Mouse (Mus musculus) cerebellum, postnatal 14 days (tissue): ENCODE measurements at regions not wholly inside any gene's neighbourhood (a gene's known extent, or its start where the extent isn't known, plus 50 kb on each side); places are given as distances from the start of the nearest gene placed in this dataset.
A peak's percentile ranks its signal among the peaks of the same experiment; 100 is the strongest.

Source experiments
- DNase-seq, 2 experiments: peaks; one replicate each; pipeline ENCODE4 v3.0.0; 2021; ENCODE audit warnings: mixed read lengths in 2 of 2

DNA sequence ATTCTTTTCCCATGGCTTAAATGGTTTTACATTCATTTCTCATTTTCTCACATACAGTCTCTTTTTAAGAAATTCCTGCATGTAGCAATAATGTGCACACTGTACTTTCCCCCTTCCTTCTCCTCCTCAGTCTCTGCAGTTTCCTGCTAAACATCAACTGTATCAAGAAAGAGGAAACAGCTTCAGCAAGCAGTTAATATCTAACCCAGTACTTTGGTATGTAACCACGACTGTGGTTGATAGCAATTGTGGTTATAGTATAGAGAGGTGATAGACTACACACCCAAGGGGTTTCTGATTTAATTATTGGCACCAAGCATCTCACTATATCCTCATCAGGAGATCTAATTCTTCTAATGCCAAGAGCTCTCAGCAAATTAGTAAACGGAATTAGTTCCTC, 52.8 kb upstream of the Eci2 start:
- DNase-seq = no peak

DNA sequence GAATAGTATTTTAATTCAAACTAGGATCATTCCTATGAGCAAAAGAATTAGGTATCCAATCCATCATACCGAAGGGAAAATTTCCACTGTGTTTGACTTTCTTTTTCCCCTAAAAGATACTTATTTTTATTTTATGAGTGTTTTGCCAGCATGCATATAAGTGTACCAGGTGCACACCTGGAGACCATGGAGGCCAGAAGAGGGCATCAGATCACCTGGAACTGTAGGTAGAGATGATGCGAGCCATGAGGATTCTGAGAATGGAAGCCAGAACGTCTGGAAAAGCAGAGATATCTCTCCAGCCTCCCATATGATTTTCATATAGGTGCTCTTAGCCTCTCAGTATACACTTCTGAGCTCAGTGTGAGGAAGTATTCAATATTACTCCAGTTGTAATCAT, 58.5 kb upstream of the Eci2 start:
- no peak for DNase-seq

DNA sequence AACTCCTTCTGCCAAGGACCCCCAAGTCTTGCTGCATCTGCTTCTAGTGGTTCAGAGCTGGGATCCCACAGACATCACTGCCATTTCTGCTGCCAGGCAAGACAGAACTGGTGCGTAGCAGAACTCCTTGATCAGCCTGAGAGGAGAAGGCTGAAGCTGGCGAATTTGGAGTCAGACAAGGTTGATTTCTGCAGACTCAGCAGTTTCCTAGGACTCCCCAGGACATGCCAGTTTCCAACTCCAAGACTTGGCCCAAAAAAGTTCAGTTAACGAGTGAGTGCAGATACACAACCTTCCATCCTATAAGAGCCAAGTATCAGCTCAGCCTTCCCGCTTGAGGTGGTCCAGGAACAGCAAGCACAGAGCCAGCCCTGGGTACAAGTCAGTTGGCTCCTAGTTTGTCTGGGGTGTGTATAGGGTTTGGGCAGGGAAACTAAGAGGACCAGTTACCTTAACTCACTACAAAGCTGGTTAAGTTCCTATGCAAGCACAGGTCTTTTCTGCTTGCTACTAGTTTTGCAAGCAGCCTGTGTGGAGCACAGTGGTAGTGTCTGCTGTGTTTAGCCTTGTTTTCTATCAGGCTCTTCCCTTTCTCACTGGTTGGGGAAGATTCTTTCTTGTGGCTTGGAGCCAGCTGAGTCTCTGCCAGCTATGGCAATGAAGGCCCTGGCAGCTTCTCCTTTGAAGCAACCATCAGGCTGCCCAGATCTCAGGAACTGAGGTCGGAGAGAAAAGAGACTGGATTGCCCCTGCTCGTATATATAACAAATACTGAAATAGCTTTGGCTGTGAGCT, 60.5 kb upstream of the Eci2 start:
- peak; percentile 88 to 92 for DNase-seq

DNA sequence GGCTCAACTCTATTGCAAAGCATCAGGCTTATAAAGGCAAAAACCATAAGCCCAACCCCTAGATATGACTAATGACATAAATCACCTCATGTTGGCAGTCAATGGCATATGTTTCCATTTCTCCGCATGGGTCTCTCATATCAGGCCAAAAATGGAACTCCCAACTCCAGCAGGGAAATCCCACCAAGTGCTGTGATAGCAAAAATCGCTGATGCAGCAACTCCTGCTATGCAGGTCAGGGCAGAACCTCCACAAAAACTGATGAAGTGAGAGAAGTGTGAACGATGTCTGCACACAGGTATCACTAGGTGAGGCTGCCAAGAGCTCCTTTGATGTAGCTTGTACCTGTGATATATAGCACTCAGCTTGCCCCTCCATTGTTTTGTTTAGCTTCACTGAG, 64.3 kb upstream of the Eci2 start:
- DNase-seq = no peak

DNA sequence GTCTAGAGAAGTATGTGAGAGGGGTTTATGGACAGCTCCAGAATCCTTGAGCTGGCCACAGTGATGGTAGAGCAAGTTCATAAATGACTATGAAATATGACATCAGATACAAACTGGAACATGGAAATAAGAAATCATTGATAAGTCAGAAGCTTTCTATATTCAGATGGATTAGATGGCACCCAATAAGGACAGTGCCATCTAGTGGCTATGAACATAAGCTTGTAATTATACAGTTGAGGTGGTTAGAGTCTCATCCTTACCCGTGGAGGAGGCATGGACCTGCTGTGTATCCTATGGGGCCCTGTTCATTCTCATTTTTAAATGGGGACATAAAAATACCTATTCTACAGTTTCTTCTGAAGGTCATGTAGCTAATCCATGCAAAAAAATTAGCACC, 92.9 kb upstream of the Eci2 start:
- peak in 1 of 2 experiments; percentile 18 for DNase-seq

DNA sequence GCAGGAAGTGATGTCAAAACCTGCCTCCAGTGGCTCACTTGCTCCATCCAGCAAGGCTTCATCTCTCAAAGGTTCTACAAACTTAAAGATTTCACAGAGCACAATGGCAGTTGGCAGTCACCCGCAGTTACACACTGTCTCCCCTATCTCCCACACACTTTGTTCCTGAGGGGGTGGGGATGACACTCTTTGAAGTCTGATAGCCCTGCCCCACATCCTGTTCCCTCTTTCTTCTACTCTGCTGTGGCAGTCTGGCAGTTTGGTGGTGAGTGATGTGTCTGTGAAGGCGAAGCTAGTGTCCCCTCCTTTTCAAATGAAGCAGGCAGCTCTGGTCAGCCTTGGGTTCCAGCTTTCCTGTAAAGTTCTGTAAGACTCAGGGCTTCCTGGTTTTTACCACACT, 102.6 kb upstream of the Eci2 start:
- no peak for DNase-seq

DNA sequence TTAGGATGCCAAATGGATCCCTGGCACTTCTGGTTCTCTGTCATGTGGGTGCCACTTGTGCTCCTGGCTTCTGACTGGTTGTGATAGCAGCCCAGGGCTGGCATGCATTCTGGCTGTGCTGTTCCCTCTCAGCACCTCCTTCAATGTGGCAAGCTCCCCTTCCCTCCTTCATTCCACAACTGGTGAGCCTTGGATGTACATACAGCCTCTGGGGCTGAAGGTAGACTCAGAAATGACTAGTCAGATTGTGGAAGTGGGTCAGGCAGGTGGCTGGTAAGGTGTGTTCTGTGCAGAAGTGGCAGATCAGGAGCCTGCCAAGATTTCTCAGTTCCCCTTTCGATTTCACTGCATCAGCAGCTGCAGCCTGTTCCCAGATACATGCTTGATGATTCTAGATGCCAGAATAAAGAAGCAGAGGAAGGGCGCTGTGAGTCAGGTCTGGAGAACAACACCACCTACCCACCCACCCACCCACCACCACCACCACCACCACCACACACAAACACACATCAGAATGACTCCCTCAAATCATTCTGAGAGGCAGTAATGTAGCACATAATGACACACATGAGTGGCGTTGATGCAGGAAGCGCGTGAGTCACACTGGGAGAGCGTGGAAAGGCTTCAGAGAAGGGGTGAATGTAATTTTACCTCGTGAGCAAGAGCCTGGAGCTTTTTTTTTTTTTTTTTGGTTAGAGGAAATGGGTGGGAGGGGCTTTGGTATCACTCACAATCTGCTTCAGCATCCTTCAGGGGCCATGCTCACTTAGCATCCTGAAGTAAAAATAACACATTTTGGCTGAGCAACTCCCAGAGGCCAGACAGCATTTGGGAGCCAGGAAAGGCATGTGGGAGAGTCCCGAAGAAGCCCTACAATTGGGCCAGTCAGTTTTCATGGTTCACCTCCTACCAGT, 104.6 kb upstream of the Eci2 start:
- DNase-seq = peak; percentile 3 to 6

DNA sequence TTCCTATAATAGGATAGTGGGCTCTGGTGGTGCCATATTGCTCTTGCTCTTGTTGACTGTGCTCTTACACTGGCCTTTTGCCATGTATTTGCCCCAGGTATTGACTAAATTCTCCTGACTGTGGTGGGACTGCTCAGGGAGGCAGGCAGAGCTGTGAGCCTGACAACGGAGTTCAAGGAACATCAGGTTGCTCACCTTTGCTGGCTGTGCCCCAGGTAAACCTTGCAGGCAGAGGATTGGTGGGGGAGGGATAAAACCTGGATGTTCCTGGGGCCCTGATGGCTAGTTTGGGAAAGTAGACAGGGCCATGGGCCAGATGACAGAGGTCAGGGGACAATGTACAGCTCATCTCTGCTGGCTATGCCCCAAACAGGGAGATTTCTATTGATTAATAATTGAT, 124.7 kb upstream of the Eci2 start:
- DNase-seq = no peak

DNA sequence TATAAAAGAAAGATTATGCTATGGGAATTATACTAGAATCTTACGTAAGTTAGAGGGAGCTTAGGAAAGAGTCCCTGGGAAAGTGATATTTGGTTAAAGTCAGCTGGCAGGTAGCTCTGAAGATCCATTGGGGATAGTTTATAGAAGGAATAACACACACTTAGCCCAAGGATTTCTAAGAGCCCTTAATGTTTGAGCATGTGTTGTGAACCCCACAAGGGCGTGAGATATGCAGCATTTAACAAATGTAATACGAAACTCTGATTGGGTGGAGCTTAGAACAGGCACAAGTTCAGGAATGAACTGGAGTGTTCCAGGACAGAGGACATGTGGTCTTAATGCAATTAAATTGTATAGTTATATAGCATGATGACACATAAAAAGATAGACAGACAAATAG, 132.6 kb upstream of the Eci2 start:
- DNase-seq = no peak

DNA sequence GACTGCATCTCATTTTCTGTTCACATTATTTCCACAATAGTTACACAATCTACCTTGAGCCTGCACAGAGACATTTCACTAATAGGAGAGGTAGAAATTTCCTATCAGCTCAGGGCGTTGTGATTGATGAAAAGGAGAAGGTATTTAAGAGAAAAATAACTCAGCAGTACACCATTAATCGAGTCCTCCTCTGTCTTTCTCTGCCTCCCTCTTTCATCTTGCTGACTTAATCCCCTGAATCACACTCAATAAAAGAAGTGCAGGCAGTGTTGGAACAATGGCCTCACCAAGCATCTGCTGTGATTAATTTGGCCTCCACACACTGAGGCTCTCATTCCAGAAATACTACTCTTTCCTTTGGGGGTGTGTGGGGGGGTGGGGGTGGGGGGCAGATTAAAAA, 133.9 kb upstream of the Eci2 start:
- no peak for DNase-seq

DNA sequence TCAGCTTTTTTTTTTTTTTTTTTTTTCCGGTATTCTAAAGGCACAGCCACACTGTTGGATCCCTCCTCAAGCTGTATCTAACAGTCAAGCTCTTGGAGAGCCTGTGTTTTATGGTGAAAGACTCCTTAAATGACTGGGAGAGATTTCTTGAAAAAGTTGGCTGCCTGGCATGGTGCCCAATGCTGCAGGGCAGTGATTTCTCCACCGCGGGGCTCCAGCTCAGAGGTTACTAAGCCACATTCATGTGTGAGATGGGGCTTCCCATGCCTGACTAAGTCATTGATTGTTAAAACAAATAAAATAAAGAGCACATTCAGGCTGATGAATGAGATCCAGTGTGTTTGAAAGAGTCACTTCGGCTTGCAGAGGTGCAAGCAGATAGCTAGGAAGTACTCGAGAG, 139.2 kb upstream of the Eci2 start:
- DNase-seq = peak; percentile 33 to 51

DNA sequence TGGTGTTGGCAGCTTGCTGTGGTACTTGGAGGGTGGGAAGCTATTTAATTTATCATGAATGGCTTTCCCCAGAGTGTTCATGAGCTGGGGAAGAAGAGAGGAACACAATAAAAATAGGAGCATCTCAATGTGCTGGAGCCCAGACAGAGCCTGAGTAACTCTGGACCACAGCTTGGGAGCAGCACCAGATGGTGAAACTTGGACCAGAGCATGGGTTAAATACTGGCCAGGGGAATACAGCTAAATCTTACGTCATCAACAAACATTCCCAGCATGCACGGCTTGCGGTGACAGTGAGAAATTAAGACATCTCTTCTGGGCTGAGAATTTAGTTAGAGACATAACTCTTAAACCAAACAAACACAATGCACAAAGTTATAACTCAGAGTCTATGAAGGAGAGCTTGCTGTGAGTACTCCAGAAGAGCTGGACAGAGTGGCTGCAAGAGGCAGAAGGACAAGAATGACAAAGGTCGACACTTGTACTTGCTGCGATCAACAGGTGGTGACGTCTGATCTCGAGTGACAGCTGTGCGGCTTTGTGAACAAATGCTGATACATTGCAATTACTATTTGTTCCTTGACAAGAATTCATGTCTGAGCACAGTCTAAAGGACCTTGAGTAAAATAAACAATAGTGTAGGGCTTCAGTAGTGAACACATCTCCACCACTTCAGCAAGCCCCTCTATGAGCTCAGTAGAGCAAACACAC, 140.1 kb upstream of the Eci2 start:
- peak; percentile 24 to 26 for DNase-seq

DNA sequence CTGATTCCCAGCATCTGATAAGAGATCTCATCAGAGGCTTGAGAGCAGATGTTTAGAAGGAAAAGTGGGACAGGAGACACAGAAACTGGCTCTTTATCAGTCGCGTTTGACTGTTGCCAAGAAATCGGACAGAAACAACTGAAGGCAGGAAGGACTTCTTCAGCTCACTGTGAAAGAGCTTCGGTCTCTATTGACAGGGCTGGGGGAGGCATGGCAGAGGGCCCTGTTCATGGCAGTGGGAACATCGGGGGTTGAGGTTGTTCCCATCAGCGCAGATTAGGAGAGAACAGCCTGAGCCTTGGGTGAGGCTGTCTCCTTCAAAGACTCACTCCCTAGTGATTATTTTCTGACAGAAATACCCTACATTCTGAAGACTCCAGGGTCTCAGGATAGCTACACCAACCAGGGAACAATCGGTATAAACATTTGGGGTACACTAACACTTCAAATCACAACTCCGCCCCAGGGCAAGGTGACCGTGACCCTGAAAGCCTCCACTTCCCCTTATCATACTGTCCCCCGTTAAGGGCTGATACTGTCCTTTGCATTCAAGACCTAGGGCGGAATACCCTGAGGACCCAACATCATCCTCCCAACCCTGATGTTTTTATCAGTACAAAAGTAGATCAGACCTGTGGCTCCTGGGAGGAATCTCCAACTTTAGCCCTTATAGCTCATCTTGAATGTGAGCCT, 144.8 kb upstream of the Eci2 start:
- no peak for DNase-seq

DNA sequence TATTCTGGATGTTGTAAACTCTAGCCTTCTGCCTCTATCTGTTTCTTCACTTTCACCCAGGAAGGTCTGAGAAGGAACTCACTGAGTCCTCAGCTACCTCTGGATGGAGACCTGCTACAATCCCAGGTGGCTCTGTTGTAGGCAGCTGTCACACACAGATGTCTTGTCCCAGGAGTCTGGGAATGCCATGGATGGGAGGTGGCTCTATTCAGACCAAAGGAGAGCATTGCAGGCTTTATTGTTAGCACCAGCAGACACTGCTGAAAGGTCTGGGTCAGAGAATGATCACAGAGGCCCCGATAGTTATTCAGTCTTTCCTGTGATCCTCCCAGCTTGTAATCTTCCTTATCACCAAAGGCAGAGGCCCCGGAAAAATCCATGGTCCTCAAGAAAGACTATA, 146.6 kb upstream of the Eci2 start:
- DNase-seq = no peak

DNA sequence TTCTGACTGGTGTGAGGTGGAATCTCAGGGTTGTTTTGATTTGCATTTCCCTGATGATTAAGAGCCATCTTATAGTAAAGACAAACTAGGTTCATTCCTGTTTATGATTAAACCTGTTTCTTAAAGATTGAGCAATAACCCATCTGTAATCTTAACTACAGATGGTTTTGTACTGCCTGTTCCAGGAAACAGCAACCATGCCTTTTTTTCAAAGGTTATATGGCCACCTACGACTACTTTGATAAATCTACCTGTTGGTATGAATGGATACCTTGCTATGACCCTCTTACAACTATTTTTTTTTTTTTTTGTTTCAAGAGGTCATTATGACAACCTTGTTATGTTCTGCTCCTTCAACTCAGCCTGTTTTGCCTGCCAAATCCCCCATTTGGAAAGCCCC, 148.7 kb upstream of the Eci2 start:
- no peak for DNase-seq

DNA sequence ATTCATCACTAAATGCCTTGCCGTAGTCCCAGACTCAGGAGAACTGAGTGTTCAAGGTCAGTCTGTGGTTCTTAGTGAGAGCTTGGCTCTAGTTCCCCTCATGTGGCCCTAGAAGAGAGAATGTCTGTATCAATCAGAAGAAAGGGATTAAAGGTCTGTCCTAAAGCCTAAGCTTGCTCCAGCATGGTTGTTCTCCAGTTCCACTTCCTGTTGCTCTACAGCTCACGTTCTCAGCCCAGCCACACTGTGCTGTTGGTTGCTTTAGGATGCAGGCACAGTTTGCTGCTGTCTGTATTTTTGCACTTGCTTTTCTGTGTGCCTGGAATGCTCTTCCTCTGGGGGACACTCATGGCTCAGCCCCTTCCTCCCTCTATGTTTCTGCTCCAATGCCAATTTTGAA, 150.4 kb upstream of the Eci2 start:
- no peak for DNase-seq

DNA sequence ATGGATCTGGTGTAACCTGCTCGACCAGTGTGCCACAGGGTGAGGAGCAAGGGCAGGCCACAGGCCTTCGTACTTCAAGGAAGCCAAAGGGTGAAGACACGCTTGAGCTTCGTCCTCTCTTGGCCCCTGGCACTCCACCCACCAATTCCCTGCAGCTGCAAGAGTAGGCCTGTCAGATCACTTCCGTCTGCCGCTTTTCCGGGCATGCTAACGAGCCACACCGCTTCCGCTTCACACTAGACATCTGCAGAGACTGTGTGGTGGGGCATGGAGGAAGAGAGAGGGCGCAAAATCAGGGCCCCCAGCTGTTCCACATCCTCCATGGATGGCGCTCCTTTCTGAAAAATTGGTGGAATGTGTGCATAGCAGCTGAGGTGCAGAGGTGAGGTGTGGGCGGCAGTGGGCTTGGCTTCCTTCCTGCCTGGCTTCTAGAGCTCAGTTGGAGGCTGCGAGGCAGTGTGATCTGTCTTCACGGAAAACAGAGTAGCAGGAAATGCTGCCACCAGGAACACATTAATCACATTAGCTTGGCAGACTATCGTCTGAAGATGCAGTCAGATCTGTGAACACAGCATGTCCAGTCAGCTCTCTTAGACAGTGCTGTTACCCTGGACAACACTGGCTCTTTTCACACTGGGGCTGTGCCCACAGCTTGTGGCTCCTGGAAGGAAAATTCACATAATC, 162.3 kb upstream of the Eci2 start:
- DNase-seq = peak; percentile 36 to 55

DNA sequence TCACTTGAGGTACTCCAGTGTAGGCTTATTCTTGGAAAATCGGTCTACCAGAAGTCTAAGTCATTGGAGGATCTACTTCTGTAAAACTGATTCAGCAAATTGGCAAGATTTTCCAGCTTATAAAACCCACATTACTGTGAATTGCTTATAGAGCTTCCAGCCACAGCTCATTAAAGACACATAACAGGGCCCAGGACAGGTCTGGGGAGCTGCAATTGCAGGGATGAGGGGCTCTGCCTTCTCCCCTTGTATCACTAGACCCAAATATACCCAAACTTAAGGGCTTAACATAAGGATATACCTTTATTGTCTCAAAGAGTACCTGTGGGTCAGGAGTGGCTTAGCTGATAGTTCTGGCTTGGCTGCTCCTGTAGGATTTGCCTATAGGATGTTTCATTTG, 175.2 kb upstream of the Eci2 start:
- DNase-seq = no peak

DNA sequence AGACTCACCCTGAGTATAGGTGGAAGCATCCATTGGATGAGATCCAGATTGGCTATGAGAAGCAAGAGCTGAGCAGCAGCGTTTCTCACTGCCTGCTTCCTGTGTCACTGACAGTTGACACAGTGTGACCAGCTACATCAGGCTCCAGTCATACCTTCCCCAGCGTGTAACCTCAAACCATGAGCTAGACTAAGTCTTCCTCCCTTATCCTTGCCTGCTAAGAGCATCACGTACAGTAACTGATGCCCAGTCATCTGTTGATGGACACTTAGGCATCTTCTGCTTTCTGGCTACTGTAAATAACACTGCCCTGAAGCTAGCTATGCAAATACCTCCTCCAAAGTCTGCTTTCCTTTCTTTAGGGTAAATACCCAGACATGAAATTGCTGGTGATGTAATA, 181.4 kb upstream of the Eci2 start:
- no peak for DNase-seq

DNA sequence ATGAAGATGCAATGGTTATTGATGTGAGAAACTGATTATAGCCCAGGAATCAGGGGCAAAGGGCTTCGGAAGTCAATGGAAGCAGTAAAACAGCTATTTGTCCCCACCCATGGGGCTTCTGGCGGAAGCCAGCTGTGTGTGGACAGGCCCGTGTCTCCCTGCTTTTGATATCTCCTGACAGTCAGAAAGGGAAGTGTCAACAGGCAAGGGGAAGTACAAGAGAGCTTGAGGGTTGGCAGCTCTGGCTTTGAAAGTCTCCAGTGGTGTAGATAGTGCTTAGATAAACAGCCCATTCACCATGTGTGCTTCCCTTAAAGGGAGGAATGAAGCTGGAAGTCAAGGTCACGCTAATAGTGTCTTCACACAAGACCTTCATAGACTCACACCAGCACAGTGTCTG, 182.7 kb upstream of the Eci2 start:
- DNase-seq = no peak

DNA sequence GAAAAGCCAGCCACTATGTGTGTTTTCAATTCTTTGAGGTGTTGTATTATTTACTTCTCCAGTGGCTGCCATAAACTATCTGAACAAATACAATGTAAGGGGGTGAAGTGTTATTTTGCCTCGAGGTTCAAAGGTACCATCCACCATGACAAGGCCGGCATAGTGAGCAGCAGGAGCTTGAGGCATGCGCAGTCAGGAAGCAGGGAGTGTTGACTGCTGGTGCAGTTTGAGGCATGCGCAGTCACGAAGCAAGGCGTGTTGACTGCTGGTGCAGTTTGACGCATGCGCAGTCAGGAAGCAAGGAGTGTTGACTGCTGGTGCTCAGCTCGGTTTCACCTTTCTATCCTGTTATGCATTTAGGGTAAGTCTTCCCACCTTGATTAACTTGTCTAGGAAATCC, 184.9 kb upstream of the Eci2 start:
- no peak for DNase-seq

DNA sequence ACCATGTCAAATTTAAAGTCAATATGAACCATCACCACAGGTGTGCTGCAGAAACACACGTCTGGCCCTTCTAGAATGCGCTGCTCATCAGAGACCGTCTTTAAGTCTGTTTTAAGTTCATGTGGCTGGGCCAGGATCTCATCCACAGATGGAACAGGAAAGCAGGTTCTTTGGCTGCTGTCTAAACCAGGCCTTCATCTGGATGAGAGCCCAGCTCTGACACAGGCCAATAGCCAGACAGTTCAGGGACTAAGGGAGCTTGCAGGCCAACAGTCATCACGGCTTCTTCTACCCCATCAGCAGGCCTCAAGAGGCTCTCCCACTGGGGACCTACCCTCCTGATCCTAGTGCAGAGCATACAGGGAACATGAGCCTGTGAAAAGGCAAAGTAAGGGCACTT, 185.4 kb upstream of the Eci2 start:
- peak; percentile 85 to 87 for DNase-seq
